Mouse (Mus musculus) CH12.LX (cell line): ENCODE results near the gene Gna14.

Experiments used
- CTCF ChIP-seq, 2 experiments: IDR thresholded peaks in 1 of 2; conservative IDR thresholded peaks in 1 of 2; 2 replicates each; pipeline ENCODE4 v1.5.1; 2011 to 2012; ENCODE audit warnings: low read depth in 2 of 2, low read length in 2 of 2, improper control_type of control experiment in 1 of 2, inconsistent platforms in 1 of 2, mild to moderate bottlenecking in 1 of 2, moderate library complexity in 1 of 2
- GABPA ChIP-seq: IDR thresholded peaks from 2 replicates; pipeline ENCODE4 v1.6.1; 2012; ENCODE audit warnings: low read depth, low read length, improper control_type of control experiment, inconsistent platforms; ENCODE audit not compliant: insufficient replicate concordance
- HCFC1 ChIP-seq: IDR thresholded peaks from 2 replicates; pipeline ENCODE4 v1.6.1; 2012; ENCODE audit warnings: low read depth, mild to moderate bottlenecking, inconsistent platforms, low read length, improper control_type of control experiment
- MAFK ChIP-seq: IDR thresholded peaks from 2 replicates; pipeline ENCODE4 v1.6.1; 2011; ENCODE audit warnings: low read length, improper control_type of control experiment; ENCODE audit not compliant: insufficient replicate concordance
- POLR2A ChIP-seq: IDR thresholded peaks from 2 replicates; pipeline ENCODE4 v1.6.1; 2011; ENCODE audit warnings: low read depth, mild to moderate bottlenecking, improper control_type of control experiment, low read length
- TCF12 ChIP-seq: IDR thresholded peaks from 2 replicates; pipeline ENCODE4 v1.6.1; 2014; ENCODE audit warnings: low read depth, mild to moderate bottlenecking, inconsistent platforms, low read length, improper control_type of control experiment
- USF1 ChIP-seq: IDR thresholded peaks from 2 replicates; pipeline ENCODE4 v1.6.1; 2014; ENCODE audit warnings: low read depth, mild to moderate bottlenecking, inconsistent platforms, low read length, improper control_type of control experiment
- USF2 ChIP-seq: conservative IDR thresholded peaks from 2 replicates; pipeline ENCODE4 v1.6.1; 2011; ENCODE audit warnings: low read depth, low read length, improper control_type of control experiment
- ZMIZ1 ChIP-seq: IDR thresholded peaks from 2 replicates; pipeline ENCODE4 v1.6.1; 2012; ENCODE audit warnings: low read depth, mild to moderate bottlenecking, inconsistent platforms, low read length, improper control_type of control experiment

- TF ChIP-seq HCFC1 (no peak), GABPA (no peak), CTCF (conservative IDR thresholded peaks at IDR 0.05 in 1 of 2, IDR thresholded peaks at IDR 0.05 in 1 of 2; ENCODE audit: low read depth in 2 of 2, low read length in 2 of 2) (no peak), USF1 (no peak), POLR2A (no peak), ZMIZ1 (no peak), MAFK (no peak), TCF12 (no peak), USF2 (no peak)
These were observed 21.6 kb downstream of the Gna14 start for GRCm38 (mm10) chr19:16457127-16457526.
